Mouse (Mus musculus): ENCODE measurements around the gene Hist1h2ak. TPM values are rescaled to one million over a fixed set of nuclear protein-coding genes. Genes with fewer than 3 reads are reported as not detected.
"Not testable (repeated sequence)": the region's sequence is repeated elsewhere in the genome, so short reads cannot be mapped to it uniquely, and the experiment has no call there.

The Hist1h2ak gene
- total and polyA plus RNA-seq, 3 experiments, result 0.62 to 4.2 (median 1.3) TPM

GRCm38 (mm10) chr13:21734906-21735767, 18.5 kb downstream of the Hist1h2ak start, which contains the start of gene Hist1h4j:
TSS of gene Hist1h4j (plus strand) at chr13:21735064.
- peak; percentile 75 for TF ChIP-seq POLR2A (IDR thresholded peaks at IDR 0.05; ENCODE audit: insufficient read depth, low read depth, low read length)
- peak within 1 kb of the TSS; percentile 67 for H3K27ac ChIP-seq
- not testable (repeated sequence) for H3K79me2 ChIP-seq (replicated peaks; ENCODE audit: control insufficient read depth, insufficient read depth, low read length); H3K36me3 ChIP-seq (ENCODE audit: control insufficient read depth, insufficient read depth, low read length); H3K4me1 ChIP-seq (ENCODE audit: control insufficient read depth, insufficient read depth, low read length); H3K27me3 ChIP-seq (ENCODE audit: control insufficient read depth, insufficient read depth, low read length)
- WGBS, result 1% methylated on average over 48 of the region's 56 CpGs
- intact Hi-C loops (cut with DNase I), result loop anchor here (1.0 to 2.0 kb wide), 3 partner anchors 16 to 24 kb away; partner anchors contain the start of gene Hist1h4k
- peak; percentile 71 to 77 for DNase-seq
- peak within 1 kb of the TSS; percentile 40 for H3K4me3 ChIP-seq
- H3K9ac ChIP-seq (ENCODE audit: low read depth, low read length), result peak within 1 kb of the TSS; percentile 37

- Histone ChIP-seq H3K79me2 (replicated peaks; ENCODE audit: control insufficient read depth, insufficient read depth, low read length) (no peaks in the 10 kb centered on the region), H3K27me3 (ENCODE audit: control insufficient read depth, insufficient read depth, low read length) (no peaks in the 10 kb centered on the region), H3K4me3 (peak overlapping the region; percentile 40), H3K4me1 (ENCODE audit: control insufficient read depth, insufficient read depth, low read length) (peaks cover 2% of the 10 kb centered on the region), H3K27ac (peak overlapping the region; percentile 67), H3K9ac (ENCODE audit: low read depth, low read length) (peak overlapping the region; percentile 37; the same call in 1 of the 2 replicates), H3K36me3 (ENCODE audit: control insufficient read depth, insufficient read depth, low read length) (no peaks in the 10 kb centered on the region)
- peak; percentile 62 to 70 for DNase-seq
- TF ChIP-seq POLR2A (IDR thresholded peaks at IDR 0.05; ENCODE audit: insufficient read depth, low read depth, low read length), result no peak
- TF ChIP-seq CTCF (IDR thresholded peaks at IDR 0.05), result peak; percentile 91
- 0 out of 2 replicates have a peak, but pooled peaks have one; percentile 70 for TF ChIP-seq EP300 (IDR thresholded peaks at IDR 0.05; ENCODE audit: insufficient read depth, low read depth, low read length)
- intact Hi-C loops (cut with DNase I), result loop anchor here (1.0 to 2.0 kb wide), 3 partner anchors 17 to 23 kb away; partner anchors contain the start of gene Hist1h4k
- under 1% methylated on average over 21 of the region's 21 CpGs for WGBS
Observed at GRCm38 (mm10) chr13:21734010-21734905, 19.4 kb downstream of the Hist1h2ak start.

- Histone ChIP-seq H3K27ac (no peak overlapping the region), H3K9ac (ENCODE audit: low read depth, low read length) (no peak overlapping the region)
- WGBS, result 82% methylated on average over 5 of the region's 5 CpGs
Observed at GRCm38 (mm10) chr13:21733466-21733865, 20.2 kb downstream of the Hist1h2ak start.

GRCm38 (mm10) chr13:21729544-21729943, 24.1 kb downstream of the Hist1h2ak start:
- no peak for DNase-seq
- intact Hi-C loops (cut with DNase I), result no loop called here
- Histone ChIP-seq H3K79me2 (replicated peaks; ENCODE audit: control insufficient read depth, insufficient read depth, low read length) (no peaks in the 10 kb centered on the region), H3K36me3 (ENCODE audit: control insufficient read depth, insufficient read depth, low read length) (no peaks in the 10 kb centered on the region), H3K27ac (no peak overlapping the region), H3K4me3 (no peak overlapping the region), H3K27me3 (ENCODE audit: control insufficient read depth, insufficient read depth, low read length) (no peaks in the 10 kb centered on the region), H3K9ac (ENCODE audit: low read depth, low read length) (no peak overlapping the region), H3K4me1 (ENCODE audit: control insufficient read depth, insufficient read depth, low read length) (peaks cover 2% of the 10 kb centered on the region)
- 58% methylated on average over 1 of the region's 1 CpGs for WGBS
- no peak for TF ChIP-seq POLR2A (IDR thresholded peaks at IDR 0.05; ENCODE audit: insufficient read depth, low read depth, low read length)

More at GRCm38 (mm10) chr13:21733466-21733865, 20.2 kb downstream of the Hist1h2ak start:
- no peak for TF ChIP-seq POLR2A (IDR thresholded peaks at IDR 0.05; ENCODE audit: insufficient read depth, low read depth, low read length)
- intact Hi-C loops (cut with DNase I), result no loop called here
- DNase-seq, result no peak
- no peaks in the 10 kb centered on the region for H3K36me3 ChIP-seq (ENCODE audit: control insufficient read depth, insufficient read depth, low read length)
- no peak overlapping the region for H3K4me3 ChIP-seq
- no peaks in the 10 kb centered on the region for H3K27me3 ChIP-seq (ENCODE audit: control insufficient read depth, insufficient read depth, low read length)
- H3K79me2 ChIP-seq (replicated peaks; ENCODE audit: control insufficient read depth, insufficient read depth, low read length), result no peaks in the 10 kb centered on the region
- peaks cover 2% of the 10 kb centered on the region for H3K4me1 ChIP-seq (ENCODE audit: control insufficient read depth, insufficient read depth, low read length)

- H3K27me3 ChIP-seq (ENCODE audit: control insufficient read depth, insufficient read depth, low read length), result no peaks in the 10 kb centered on the region
- no peak overlapping the region for H3K9ac ChIP-seq (ENCODE audit: low read depth, low read length)
- H3K27ac ChIP-seq, result no peak overlapping the region
- 63% methylated on average over 11 of the region's 11 CpGs for WGBS
- no peak overlapping the region for H3K4me3 ChIP-seq
- DNase-seq, result no peak
- TF ChIP-seq EP300 (IDR thresholded peaks at IDR 0.05; ENCODE audit: insufficient read depth, low read depth, low read length) (no peak), POLR2A (IDR thresholded peaks at IDR 0.05; ENCODE audit: insufficient read depth, low read depth, low read length) (no peak), CTCF (IDR thresholded peaks at IDR 0.05) (no peak)
- H3K4me1 ChIP-seq (ENCODE audit: control insufficient read depth, insufficient read depth, low read length), result no peaks in the 10 kb centered on the region
- H3K79me2 ChIP-seq (replicated peaks; ENCODE audit: control insufficient read depth, insufficient read depth, low read length), result no peaks in the 10 kb centered on the region
- H3K36me3 ChIP-seq (ENCODE audit: control insufficient read depth, insufficient read depth, low read length), result no peaks in the 10 kb centered on the region
- intact Hi-C loops (cut with DNase I), result no loop called here
Observed at GRCm38 (mm10) chr13:21727948-21728572, 25.6 kb downstream of the Hist1h2ak start.

Measured in heart, adult 2 months (tissue).